Mouse (Mus musculus): ENCODE data around the gene Bnipl.

- TF ChIP-seq CTCF (IDR thresholded peaks at IDR 0.05; ENCODE audit: low read depth) (no peak), EP300 (optimal IDR thresholded peaks at IDR 0.05) (no peak)
Observed at GRCm38 (mm10) chr3:95195772-95196171, 55.2 kb downstream of the Bnipl start.
